Mouse (Mus musculus) layer of hippocampus, adult 2 months (tissue): ENCODE data around the gene Tas2r129. TPM values are rescaled to one million over a fixed set of nuclear protein-coding genes. Genes with fewer than 3 reads are reported as not detected.
"Not testable (repeated sequence)": the region's sequence is repeated elsewhere in the genome, so short reads cannot be mapped to it uniquely, and the experiment has no call there.

Experiments used
- DNase-seq, 2 experiments: peaks; one replicate each; pipeline ENCODE4 v3.0.0; 2022; ENCODE audit warnings: low spot score in 2 of 2
- H3K27ac ChIP-seq: fragments of 200-600 bp; 2 replicates; pipeline ENCODE4 v1.8.1; 2022
- H3K4me3 ChIP-seq: fragments of 200-600 bp; 2 replicates; pipeline ENCODE4 v1.8.1; 2022; ENCODE audit warnings: mild to moderate bottlenecking
- CTCF ChIP-seq: fragments of 200-600 bp; conservative IDR thresholded peaks from 2 replicates; pipeline ENCODE4 v1.8.1; 2022; ENCODE audit warnings: antibody characterized with exemption, mild to moderate bottlenecking, moderate library complexity
- long read RNA-seq, 2 experiments: library from polyadenylated mRNA; stranded (forward); transcript quantifications; one replicate each; pipeline ENCODE4 v2.0.0; 2021; ENCODE audit warnings: borderline mapping rate in 2 of 2
- total RNA-seq, 2 experiments: library from RNA; stranded (reverse); gene quantifications; 2 replicates each; pipeline ENCODE4 v1.2.3; 2021

Tas2r129 gene
- not detected for total RNA-seq
- long read RNA-seq, experiment 1, result 0 reads
- long read RNA-seq, experiment 2, result 0 reads

- H3K4me3 ChIP-seq, result no peak within 1 kb of the TSS
- no peak for TF ChIP-seq CTCF
- DNase-seq, result no peak
- H3K27ac ChIP-seq, result no peak within 1 kb of the TSS
Observed at GRCm38 (mm10) chr6:132950802-132951201, at the start of gene Tas2r129. TSS of gene Tas2r129 (plus strand) at chr6:132951102.

GRCm38 (mm10) chr6:132909351-132909750 is 41.6 kb upstream of the Tas2r129 start, which contains the start of gene Tas2r125:
TSS of gene Tas2r125 (plus strand) at chr6:132909651.
- Histone ChIP-seq H3K27ac (no peak within 1 kb of the TSS), H3K4me3 (no peak within 1 kb of the TSS)
- no peak for TF ChIP-seq CTCF
- DNase-seq, result no peak

GRCm38 (mm10) chr6:132941376-132941775 is 9.5 kb upstream of the Tas2r129 start:
- H3K27ac ChIP-seq, H3K4me3 ChIP-seq, DNase-seq: not testable (repeated sequence)

GRCm38 (mm10) chr6:132957819-132958218 is 6.9 kb downstream of the Tas2r129 start, which contains the start of gene Tas2r131:
TSS of gene Tas2r131 (minus strand) at chr6:132957919.
- TF ChIP-seq CTCF, result no peak
- no peak within 1 kb of the TSS for H3K27ac ChIP-seq
- no peak within 1 kb of the TSS for H3K4me3 ChIP-seq

GRCm38 (mm10) chr6:132980865-132981264 is 30.0 kb downstream of the Tas2r129 start, which contains the start of gene Tas2r109:
TSS of gene Tas2r109 (minus strand) at chr6:132980965.
- Histone ChIP-seq H3K4me3 (no peak within 1 kb of the TSS), H3K27ac (no peak within 1 kb of the TSS)
- TF ChIP-seq CTCF, result no peak

More at GRCm38 (mm10) chr6:132957819-132958218, 6.9 kb downstream of the Tas2r129 start, which contains the start of gene Tas2r131:
- no peak for DNase-seq

More at GRCm38 (mm10) chr6:132980865-132981264, 30.0 kb downstream of the Tas2r129 start, which contains the start of gene Tas2r109:
- no peak for DNase-seq

Other genes with a start within 250 kb of the Tas2r129 start
- gene Tas2r122, start 239.2 kb upstream of the Tas2r129 start, total RNA-seq, result not detected
- gene Tas2r115, start 213.1 kb upstream of the Tas2r129 start, total RNA-seq, result not detected
- not detected for gene Tas2r124, start 196.4 kb upstream of the Tas2r129 start, total RNA-seq
- not detected for gene Tas2r102, start 189.0 kb upstream of the Tas2r129 start, total RNA-seq
- gene Tas2r136, start 172.9 kb upstream of the Tas2r129 start, total RNA-seq, result not detected
- not detected for gene Tas2r117, start 148.3 kb upstream of the Tas2r129 start, total RNA-seq
- gene Tas2r123, start 104.0 kb upstream of the Tas2r129 start, total RNA-seq, result not detected
- gene Tas2r116, start 95.7 kb upstream of the Tas2r129 start, total RNA-seq, result not detected
- not detected for gene Tas2r110, start 83.1 kb upstream of the Tas2r129 start, total RNA-seq
- gene Tas2r113, start 58.1 kb upstream of the Tas2r129 start, total RNA-seq, result not detected
- not detected for gene Tas2r125, start 41.5 kb upstream of the Tas2r129 start, total RNA-seq
- gene Tas2r131, start 6.8 kb downstream of the Tas2r129 start, total RNA-seq, result not detected
- not detected for gene Tas2r109, start 29.9 kb downstream of the Tas2r129 start, total RNA-seq
- gene Tas2r103, start 86.0 kb downstream of the Tas2r129 start, total RNA-seq, result not detected
- not detected for gene Tas2r140, start 104.7 kb downstream of the Tas2r129 start, total RNA-seq
- gene Smim10l1, start 153.8 kb downstream of the Tas2r129 start, total RNA-seq, result 10 to 100 TPM; 90.6 to 93.9 TPM